Mouse (Mus musculus) forebrain, embryonic 14.5 days (tissue): Measurements from ENCODE around the gene Rps6ka5. TPM values are rescaled to one million over a fixed set of nuclear protein-coding genes. Genes with fewer than 3 reads are reported as not detected.
A peak's percentile ranks its signal among the peaks of the same experiment; 100 is the strongest.

Experiments
- ATAC-seq: fragments of 200-750 bp; cut with Nextera tagmentation; 2 replicates; pipeline ENCODE4 v1.8.0; 2017; ENCODE audit warnings: mild to moderate bottlenecking, moderate library complexity
- DNase-seq: peaks from one replicate; pipeline ENCODE4 v3.0.0-alpha.2; 2015; ENCODE audit warnings: low spot score
- H3K27ac ChIP-seq: fragments of 300-500 bp; sonication (generic); 2 replicates; pipeline ENCODE4 v1.5.1; 2014; ENCODE audit warnings: low read depth, mild to moderate bottlenecking, control low read depth, low read length, moderate library complexity
- H3K27me3 ChIP-seq: fragments of 300-500 bp; sonication (generic); replicated peaks from 2 replicates; pipeline ENCODE4 v1.6.1; 2014; ENCODE audit warnings: low read length, control low read depth, mixed read lengths; ENCODE audit not compliant: control insufficient read depth, insufficient read depth
- H3K36me3 ChIP-seq: fragments of 300-500 bp; sonication (generic); 2 replicates; pipeline ENCODE4 v1.6.1; 2014; ENCODE audit warnings: low read length, control low read depth; ENCODE audit not compliant: control insufficient read depth, insufficient read depth
- H3K4me1 ChIP-seq: fragments of 300-500 bp; sonication (generic); 2 replicates; pipeline ENCODE4 v1.6.1; 2014; ENCODE audit warnings: antibody characterized with exemption, low read length, control low read depth; ENCODE audit not compliant: control insufficient read depth, insufficient read depth
- H3K4me2 ChIP-seq: fragments of 300-500 bp; sonication (generic); 2 replicates; pipeline ENCODE4 v1.6.1; 2014; ENCODE audit warnings: mild to moderate bottlenecking, control low read depth, low read length
- H3K4me3 ChIP-seq: fragments of 300-500 bp; sonication (generic); 2 replicates; pipeline ENCODE4 v1.5.1; 2014; ENCODE audit warnings: low read depth, low read length, control low read depth
- H3K9ac ChIP-seq: fragments of 300-500 bp; sonication (generic); 2 replicates; pipeline ENCODE4 v1.6.1; 2014; ENCODE audit warnings: mild to moderate bottlenecking, low read length, control low read depth, moderate library complexity
- H3K9me3 ChIP-seq: fragments of 300-500 bp; sonication (generic); replicated peaks from 2 replicates; pipeline ENCODE4 v1.6.1; 2016; ENCODE audit warnings: low read length, control low read depth, mixed read lengths; ENCODE audit not compliant: control insufficient read depth
- WGBS: fragments of 180-500 bp; shearing (Covaris S2); extraction: QIAGEN DNeasy Blood & Tissue Kit; methylation state at CpG from one replicate; pipeline ENCODE4 v1.1.7; 2014; 5-methylcytosine and 5-hydroxymethylcytosine counted together
- polyA plus RNA-seq: library from polyadenylated mRNA; unstranded; fragments of >200 nt; fragmentation: Nextera tagmentation; extraction: Ambion mirVana; gene quantifications from 2 replicates; pipeline ENCODE4 v1.2.1, GENCODE M21; 2014

The Rps6ka5 gene
- polyA plus RNA-seq, 1 experiment from 2014 or later: 10.3 TPM

DNA sequence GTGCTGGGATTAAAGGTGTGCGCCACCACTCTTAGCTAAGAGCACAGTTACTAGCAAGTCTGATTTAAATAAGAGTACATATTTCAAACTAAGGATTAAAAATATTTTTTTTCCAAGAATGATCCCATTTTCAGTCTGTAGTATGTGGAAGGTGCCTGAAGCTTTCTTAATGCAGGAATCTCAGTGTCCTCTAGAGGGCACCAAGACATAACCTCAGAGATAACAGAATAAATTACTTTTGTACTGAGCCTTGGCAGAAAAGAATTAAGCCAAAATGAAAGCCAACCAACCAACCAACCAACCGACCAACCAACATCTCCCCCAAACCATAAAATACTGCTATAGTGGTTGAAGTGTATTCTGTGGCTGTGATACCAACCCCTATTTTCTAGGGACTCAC, 148.5 kb downstream of the Rps6ka5 start:
- Histone ChIP-seq H3K4me2 (no peak overlapping the region), H3K9me3 (no peaks in the 10 kb centered on the region), H3K4me1 (no peaks in the 10 kb centered on the region), H3K9ac (no peak overlapping the region), H3K4me3 (no peak overlapping the region), H3K27ac (no peak overlapping the region), H3K27me3 (no peaks in the 10 kb centered on the region), H3K36me3 (peaks cover 5% of the 10 kb centered on the region; the same call in 1 of the 2 replicates)
- DNase-seq (peak; percentile 81), ATAC-seq (0 out of 2 replicates have a peak, but pooled peaks have one; percentile 18)
- 45% methylated on average over 2 of the region's 2 CpGs for WGBS

DNA sequence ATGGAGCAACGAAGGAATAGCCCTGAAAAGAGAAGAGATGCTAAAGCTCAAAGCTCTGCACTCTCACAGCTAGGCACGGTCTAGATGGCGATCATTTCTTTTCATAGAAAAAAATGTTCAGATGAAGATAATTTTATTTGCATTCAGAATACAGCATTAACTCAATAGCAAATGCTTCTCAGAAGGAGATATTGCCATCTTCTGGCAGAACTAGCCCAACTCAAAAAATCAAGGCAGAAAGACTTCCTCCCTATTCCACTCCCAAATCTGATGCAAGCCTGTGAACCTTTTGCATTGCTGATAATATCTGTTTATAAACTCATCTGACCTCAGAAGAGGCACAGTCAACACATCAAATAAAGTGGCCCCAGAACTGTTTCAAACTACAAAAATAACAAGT, 151.0 kb downstream of the Rps6ka5 start:
- no peak overlapping the region for H3K9ac ChIP-seq
- H3K9me3 ChIP-seq: no peaks in the 10 kb centered on the region
- no peak overlapping the region for H3K4me2 ChIP-seq
- H3K27ac ChIP-seq: no peak overlapping the region
- DNase-seq (peak; percentile 10), ATAC-seq (no peak)
- H3K27me3 ChIP-seq: no peaks in the 10 kb centered on the region
- H3K4me1 ChIP-seq: no peaks in the 10 kb centered on the region
- H3K4me3 ChIP-seq: no peak overlapping the region
- 86% methylated on average over 3 of the region's 3 CpGs for WGBS
- peaks cover 8% of the 10 kb centered on the region; the same call in 1 of the 2 replicates for H3K36me3 ChIP-seq

DNA sequence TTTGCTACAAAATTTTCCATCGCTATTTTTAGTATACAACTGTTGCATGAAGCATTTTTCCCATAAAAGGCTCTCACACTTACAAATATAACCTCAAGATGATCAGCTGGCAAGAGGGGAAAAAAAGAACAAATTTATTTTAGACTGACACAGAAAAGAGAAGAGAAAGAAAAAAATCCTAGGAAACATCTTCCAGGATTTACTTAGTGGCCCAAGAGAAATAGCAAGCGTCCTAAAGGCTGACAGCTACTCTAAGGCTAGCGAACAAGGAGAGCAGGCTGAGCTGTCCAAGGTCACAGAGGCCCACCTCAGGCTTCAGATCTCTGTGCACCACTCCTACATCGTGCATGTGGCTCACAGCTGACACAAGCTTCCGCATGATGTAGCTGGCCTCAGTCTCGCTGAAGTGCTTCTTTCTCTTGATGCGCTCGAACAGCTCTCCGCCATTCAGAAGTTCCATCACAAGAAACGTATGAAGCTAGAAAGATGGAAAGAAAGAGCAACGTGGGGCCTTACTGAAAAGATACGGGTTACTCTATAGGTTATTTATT, 156.2 kb downstream of the Rps6ka5 start:
- ATAC-seq (no peak), DNase-seq (no peak)
- Histone ChIP-seq H3K36me3 (peaks cover 10% of the 10 kb centered on the region; the same call in 1 of the 2 replicates), H3K9ac (no peak overlapping the region), H3K9me3 (no peaks in the 10 kb centered on the region), H3K27me3 (no peaks in the 10 kb centered on the region), H3K4me1 (no peaks in the 10 kb centered on the region), H3K4me2 (no peak overlapping the region), H3K4me3 (no peak overlapping the region), H3K27ac (no peak overlapping the region)
- 88% methylated on average over 12 of the region's 12 CpGs for WGBS

DNA sequence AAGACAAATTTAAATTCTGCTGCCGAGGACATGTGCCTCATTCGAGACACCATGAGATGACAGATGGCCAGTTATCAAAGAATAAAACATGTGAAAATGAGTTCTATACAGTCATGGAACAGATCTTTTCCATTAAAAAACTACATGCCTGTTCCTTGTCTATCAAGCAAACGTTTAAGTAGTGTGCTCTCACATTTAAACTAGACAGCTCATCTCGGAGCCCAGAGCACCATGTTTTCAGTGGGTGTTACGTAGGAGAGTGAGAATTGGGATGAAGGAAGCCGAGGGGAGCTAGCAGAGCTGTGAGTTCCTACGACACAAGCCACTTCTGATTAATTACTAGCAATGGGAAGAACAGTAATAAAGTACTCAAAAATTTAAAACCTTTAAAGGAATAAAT, 158.0 kb downstream of the Rps6ka5 start:
- 75% methylated on average over 7 of the region's 7 CpGs for whole genome bisulfite sequencing
- no peaks in the 10 kb centered on the region for H3K27me3 ChIP-seq
- no peaks in the 10 kb centered on the region for H3K9me3 ChIP-seq
- DNase-seq (peak; percentile 12), ATAC-seq (no peak)
- peaks cover 8% of the 10 kb centered on the region; the same call in 1 of the 2 replicates for H3K36me3 ChIP-seq
- no peak overlapping the region for H3K27ac ChIP-seq
- no peak overlapping the region for H3K9ac ChIP-seq
- no peak overlapping the region for H3K4me2 ChIP-seq
- H3K4me1 ChIP-seq: no peaks in the 10 kb centered on the region
- H3K4me3 ChIP-seq: no peak overlapping the region

DNA sequence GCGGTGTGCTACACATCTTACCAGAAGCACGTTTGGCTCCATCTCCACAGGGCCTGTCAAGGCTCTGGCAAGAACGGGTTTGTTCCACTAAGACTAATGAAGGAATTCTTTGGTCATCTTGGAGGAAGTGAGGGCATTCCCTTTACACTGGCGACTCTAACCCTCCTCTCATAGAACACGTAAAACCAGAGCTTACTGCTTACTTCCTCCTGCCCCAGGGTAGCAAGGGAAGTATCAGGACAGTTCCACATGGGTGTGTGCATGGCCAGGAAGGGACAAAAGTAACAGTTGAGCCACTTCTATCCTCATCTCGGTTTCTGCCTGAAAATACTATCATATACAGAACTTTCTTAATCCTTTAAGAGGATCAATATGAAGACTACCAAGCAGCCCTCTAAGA, 158.7 kb downstream of the Rps6ka5 start:
- 85% methylated on average over 6 of the region's 6 CpGs for WGBS
- no peak overlapping the region for H3K4me2 ChIP-seq

DNA sequence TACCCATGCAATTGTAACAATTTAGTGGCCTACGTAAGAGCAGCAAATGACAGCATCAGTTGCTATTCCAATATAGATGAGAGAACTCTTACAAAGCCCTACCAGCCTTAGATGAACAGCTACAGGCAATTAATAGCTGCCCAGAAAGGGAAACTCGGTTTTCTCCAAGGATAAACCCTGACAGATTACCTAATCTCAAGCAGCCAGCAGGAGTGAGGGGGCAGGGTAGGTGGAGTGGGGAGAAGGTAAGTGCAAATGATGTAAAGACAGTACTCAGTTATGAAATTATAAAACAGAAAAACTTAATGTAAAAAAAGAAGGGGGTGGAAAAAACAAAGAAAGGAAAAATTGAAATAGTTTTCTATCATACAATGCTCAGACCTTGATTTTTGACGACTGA, 159.2 kb downstream of the Rps6ka5 start:
- 0 out of 2 replicates have a peak, but pooled peaks cover 11% of the 10 kb centered on the region for H3K36me3 ChIP-seq
- ATAC-seq (no peak), DNase-seq (no peak)
- no peak overlapping the region for H3K4me2 ChIP-seq
- no peak overlapping the region for H3K4me3 ChIP-seq
- H3K4me1 ChIP-seq: no peaks in the 10 kb centered on the region
- 78% methylated on average over 3 of the region's 3 CpGs for WGBS
- H3K27ac ChIP-seq: no peak overlapping the region
- H3K9ac ChIP-seq: no peak overlapping the region
- H3K27me3 ChIP-seq: no peaks in the 10 kb centered on the region
- H3K9me3 ChIP-seq: no peaks in the 10 kb centered on the region

More for the DNA sequence above, 158.7 kb downstream of the Rps6ka5 start:
- ATAC-seq (no peak), DNase-seq (no peak)
- H3K27ac ChIP-seq: no peak overlapping the region
- no peak overlapping the region for H3K4me3 ChIP-seq
- H3K36me3 ChIP-seq: 0 out of 2 replicates have a peak, but pooled peaks cover 10% of the 10 kb centered on the region
- no peaks in the 10 kb centered on the region for H3K4me1 ChIP-seq
- no peaks in the 10 kb centered on the region for H3K9me3 ChIP-seq
- H3K9ac ChIP-seq: no peak overlapping the region
- no peaks in the 10 kb centered on the region for H3K27me3 ChIP-seq

DNA sequence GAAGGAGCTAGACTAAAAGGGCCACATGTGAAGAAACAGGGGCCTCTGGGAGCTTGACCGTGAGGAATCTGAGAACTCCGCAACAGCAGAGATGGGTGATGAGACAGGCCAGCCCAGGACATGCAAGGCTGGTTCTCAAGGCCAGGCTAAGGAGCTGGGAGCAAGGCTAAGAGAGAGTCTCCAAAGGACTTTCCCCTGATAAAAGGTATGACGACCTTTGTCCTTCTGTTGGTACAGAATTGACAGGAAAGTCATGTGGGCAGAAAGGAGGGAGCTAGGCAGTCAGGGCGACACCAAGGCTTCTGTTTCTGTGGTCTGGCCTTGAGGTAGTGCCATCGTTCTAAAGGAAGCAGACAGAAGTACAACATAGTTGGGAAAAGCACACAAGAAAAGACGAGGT, 173.1 kb downstream of the Rps6ka5 start:
- H3K4me3 ChIP-seq: no peak overlapping the region
- 89% methylated on average over 6 of the region's 6 CpGs for WGBS
- no peak overlapping the region for H3K27ac ChIP-seq
- H3K9me3 ChIP-seq: no peaks in the 10 kb centered on the region
- no peak overlapping the region for H3K9ac ChIP-seq
- ATAC-seq: no peak
- no peak overlapping the region for H3K4me2 ChIP-seq
- DNase-seq: no peak
- no peaks in the 10 kb centered on the region for H3K4me1 ChIP-seq
- H3K36me3 ChIP-seq: peaks cover 16% of the 10 kb centered on the region; the same call in 1 of the 2 replicates
- H3K27me3 ChIP-seq: no peaks in the 10 kb centered on the region

DNA sequence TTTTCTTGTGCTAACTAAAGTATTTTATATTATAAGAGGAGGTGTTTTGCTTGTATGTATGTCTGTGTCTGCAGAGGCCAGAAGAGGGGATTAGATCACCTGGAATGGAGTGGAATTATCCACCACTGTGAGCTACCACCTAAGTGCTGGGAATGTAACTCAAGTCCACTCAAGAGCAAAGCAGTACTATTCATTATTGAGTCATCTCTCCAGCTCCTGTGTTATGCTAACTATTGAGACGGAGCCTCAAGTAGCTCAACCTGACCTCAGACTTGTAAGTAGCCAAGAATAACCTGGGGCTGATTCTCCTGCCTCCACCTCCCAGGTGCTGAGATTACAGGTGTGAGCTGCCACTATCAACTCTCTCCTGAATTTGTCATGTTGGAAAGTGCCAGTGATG, 174.8 kb downstream of the Rps6ka5 start:
- Histone ChIP-seq H3K9me3 (no peaks in the 10 kb centered on the region), H3K4me3 (no peak overlapping the region), H3K27ac (no peak overlapping the region), H3K27me3 (no peaks in the 10 kb centered on the region), H3K4me2 (no peak overlapping the region), H3K9ac (no peak overlapping the region), H3K4me1 (no peaks in the 10 kb centered on the region), H3K36me3 (peaks cover 16% of the 10 kb centered on the region; the same call in 1 of the 2 replicates)
- DNase-seq: no peak
- 88% methylated on average over 1 of the region's 1 CpGs for WGBS
- no peak for ATAC-seq

DNA sequence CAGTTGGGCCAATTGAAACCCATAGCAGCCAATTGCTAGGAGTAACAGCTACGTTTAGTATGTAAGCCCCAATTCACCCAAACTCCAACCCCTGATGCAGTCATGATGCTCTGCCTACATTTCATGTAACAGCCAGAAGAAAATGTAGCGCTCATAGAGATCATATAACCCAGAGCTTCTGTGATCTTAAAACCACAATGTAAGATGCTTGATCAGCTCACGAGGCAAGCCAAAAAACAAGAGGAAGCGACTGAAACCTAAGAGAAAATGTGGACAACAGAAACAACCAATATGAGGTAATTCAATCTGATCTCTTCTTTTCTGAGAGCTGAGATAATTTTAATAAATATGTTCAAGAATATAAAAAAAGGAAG, 182.6 kb downstream of the Rps6ka5 start:
- Histone ChIP-seq H3K9ac (no peak overlapping the region), H3K9me3 (no peaks in the 10 kb centered on the region), H3K27me3 (no peaks in the 10 kb centered on the region), H3K27ac (no peak overlapping the region), H3K4me1 (no peaks in the 10 kb centered on the region), H3K36me3 (no peaks in the 10 kb centered on the region), H3K4me3 (no peak overlapping the region), H3K4me2 (no peak overlapping the region)
- ATAC-seq (no peak), DNase-seq (no peak)
- 93% methylated on average over 4 of the region's 4 CpGs for WGBS
